Mouse (Mus musculus): ENCODE data around the gene L3mbtl3.

L3mbtl3 gene

GRCm38 (mm10) chr10:26333966-26334365 lies 41.8 kb downstream of the L3mbtl3 start:
- no peak for DNase-seq

GRCm38 (mm10) chr10:26332781-26333180 lies 43.0 kb downstream of the L3mbtl3 start:
- DNase-seq: no peak

GRCm38 (mm10) chr10:26328843-26329242 lies 46.9 kb downstream of the L3mbtl3 start:
- DNase-seq: no peak

- no peak for DNase-seq
Observed at GRCm38 (mm10) chr10:26327691-26328542, 47.9 kb downstream of the L3mbtl3 start.

- DNase-seq: no peak
Observed at GRCm38 (mm10) chr10:26327291-26327690, 48.5 kb downstream of the L3mbtl3 start.

- no peak for DNase-seq
Observed at GRCm38 (mm10) chr10:26325320-26325719, 50.5 kb downstream of the L3mbtl3 start.

- DNase-seq: no peak
Observed at GRCm38 (mm10) chr10:26322344-26323051, 53.3 kb downstream of the L3mbtl3 start.

GRCm38 (mm10) chr10:26320679-26321078 lies 55.1 kb downstream of the L3mbtl3 start:
- no peak for DNase-seq

- peak; percentile 8 for DNase-seq
Observed at GRCm38 (mm10) chr10:26314327-26314726, 61.4 kb downstream of the L3mbtl3 start.

- DNase-seq: no peak
Observed at GRCm38 (mm10) chr10:26303485-26303884, 72.3 kb downstream of the L3mbtl3 start.

GRCm38 (mm10) chr10:26302336-26302735 lies 73.4 kb downstream of the L3mbtl3 start:
- no peak for DNase-seq

- peak; percentile 21 for DNase-seq
Observed at GRCm38 (mm10) chr10:26297626-26298025, 78.1 kb downstream of the L3mbtl3 start.

GRCm38 (mm10) chr10:26297200-26297599 lies 78.6 kb downstream of the L3mbtl3 start:
- DNase-seq: peak; percentile 11

GRCm38 (mm10) chr10:26287136-26287535 lies 88.6 kb downstream of the L3mbtl3 start:
- no peak for DNase-seq

GRCm38 (mm10) chr10:26280009-26280408 lies 95.8 kb downstream of the L3mbtl3 start:
- DNase-seq: no peak

- no peak for DNase-seq
Observed at GRCm38 (mm10) chr10:26275414-26275813, 100.4 kb downstream of the L3mbtl3 start.

GRCm38 (mm10) chr10:26263744-26264459 lies 111.9 kb downstream of the L3mbtl3 start:
- no peak for DNase-seq

- no peak for DNase-seq
Observed at GRCm38 (mm10) chr10:26259908-26260307, 115.9 kb downstream of the L3mbtl3 start.

- peak; percentile 21 for DNase-seq
Observed at GRCm38 (mm10) chr10:26249426-26250165, 126.2 kb downstream of the L3mbtl3 start.

- no peak for DNase-seq
Observed at GRCm38 (mm10) chr10:26244466-26244865, 131.3 kb downstream of the L3mbtl3 start.

- no peak for DNase-seq
Observed at GRCm38 (mm10) chr10:26243203-26243602, 132.6 kb downstream of the L3mbtl3 start.

GRCm38 (mm10) chr10:26239090-26239489 lies 136.7 kb downstream of the L3mbtl3 start:
- DNase-seq: no peak

GRCm38 (mm10) chr10:26238559-26238958 lies 137.2 kb downstream of the L3mbtl3 start:
- DNase-seq: no peak

Measured in right cerebral cortex, postnatal 14 days (tissue).